Comparison of ENCODE assay signal across 8 mouse cellular contexts in the genomic region with DNA sequence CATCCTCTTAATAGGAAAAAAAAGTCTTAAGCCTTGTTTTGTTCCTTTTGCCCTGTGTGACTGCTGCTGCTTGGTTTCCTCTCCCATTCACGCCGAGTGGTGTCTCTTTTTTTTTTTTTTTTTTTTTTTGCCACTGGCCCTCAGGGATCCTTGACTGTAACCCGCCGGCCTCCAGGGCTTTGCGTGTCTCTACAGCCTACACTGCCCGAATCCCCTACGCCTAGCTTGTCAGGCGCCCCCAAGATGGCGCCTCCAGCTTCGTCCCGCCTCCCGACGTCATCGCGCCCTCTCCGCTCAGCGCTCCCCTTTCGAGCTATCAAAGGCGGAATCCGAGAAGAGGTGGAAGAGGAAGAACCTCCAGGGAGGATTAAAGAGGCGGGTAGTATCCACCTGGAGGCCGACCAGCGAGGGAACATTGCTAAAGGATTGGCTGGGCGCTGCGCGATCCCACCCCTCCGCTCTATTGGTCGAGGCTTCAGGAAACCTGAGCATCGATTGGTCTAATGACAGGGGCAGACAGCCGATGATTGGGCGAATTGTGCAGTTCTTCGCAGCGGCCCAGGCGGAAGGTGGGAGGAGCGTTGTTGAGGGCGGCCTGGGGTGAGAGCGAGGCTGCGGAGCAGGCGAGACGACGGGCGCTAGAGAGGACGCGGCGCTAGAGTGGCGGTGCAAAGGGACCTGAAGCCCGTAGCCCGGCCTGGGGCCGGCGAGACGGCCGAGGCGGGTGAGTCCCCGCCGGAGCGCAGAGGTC. TPM values are rescaled to one million over a fixed set of nuclear protein-coding genes. Genes with fewer than 3 reads are reported as not detected.
DNase-seq lines count a peak whose midpoint lies in the region; ATAC-seq and TF ChIP-seq lines count a peak whose summit lies in the region.

No protein-coding gene starts in this region.

- peaks cover 0 to 20% of the 10 kb centered on the region in 2 experiments; a peak in 2 of 4 replicates for H3K36me3 ChIP-seq in MEL (ENCODE audit: control insufficient read depth in 1 of 2, insufficient read depth in 2 of 2, low read length in 2 of 2)
- peaks cover 25% of the 10 kb centered on the region for H3K36me3 ChIP-seq in forebrain, postnatal 0 days (ENCODE audit: insufficient read depth)
- H3K36me3 ChIP-seq in lung, embryonic 15.5 days = peaks cover 24% of the 10 kb centered on the region

- TF ChIP-seq POLR2A in MEL (IDR thresholded peaks at IDR 0.05; ENCODE audit: control insufficient read depth in 1 of 2, insufficient read depth in 1 of 2, low read depth in 1 of 2, low read length in 2 of 2, poor library complexity in 1 of 2) = peak in 1 of 2 experiments; percentile 88; a peak in 3 of 4 replicates
- TF ChIP-seq POLR2A in cerebellum, adult 2 months (IDR thresholded peaks at IDR 0.05; ENCODE audit: borderline replicate concordance, insufficient read depth, low read length) = peak; percentile 86

- H3K27ac ChIP-seq in MEL (ENCODE audit: control insufficient read depth, low read depth, low read length) = peak overlapping the region; percentile 92
- peak overlapping the region; percentile 75 for H3K27ac ChIP-seq in cerebellum, adult 2 months (ENCODE audit: insufficient read depth, low read length)
- H3K27ac ChIP-seq in forebrain, postnatal 0 days (ENCODE audit: low read depth, low read length) = peak overlapping the region; percentile 93
- H3K27ac ChIP-seq in lung, embryonic 15.5 days = peak overlapping the region; percentile 95

- under 1% methylated on average over 56 of the region's 56 CpGs for WGBS in cerebellum, adult 2 months
- under 1% methylated on average over 56 of the region's 56 CpGs for WGBS in forebrain, postnatal 0 days
- WGBS in lung, embryonic 15.5 days = under 1% methylated on average over 56 of the region's 56 CpGs

- ATAC-seq in forebrain, postnatal 0 days = peak; percentile 96
- ATAC-seq in lung, embryonic 15.5 days (ENCODE audit: borderline replicate concordance, extremely low read depth, low FRiP score, low TSS enrichment) = peak; percentile 96

- 0 out of 4 replicates have a peak, but pooled peaks of 1 of the 2 experiments have one; percentile 10 for TF ChIP-seq EP300 in MEL (IDR thresholded peaks at IDR 0.05; ENCODE audit: low read depth in 1 of 2, low read length in 2 of 2)

- peak overlapping the region; percentile 74 to 83 for H3K4me3 ChIP-seq in MEL (ENCODE audit: control insufficient read depth in 1 of 2, insufficient read depth in 1 of 2, low read depth in 2 of 2, low read length in 2 of 2)
- peak overlapping the region; percentile 88 for H3K4me3 ChIP-seq in cerebellum, adult 2 months (replicated peaks; ENCODE audit: insufficient read depth, low read depth, low read length)
- peak overlapping the region; percentile 82 for H3K4me3 ChIP-seq in forebrain, postnatal 0 days (ENCODE audit: low read depth, low read length)
- H3K4me3 ChIP-seq in lung, embryonic 15.5 days = peak overlapping the region; percentile 81

- no peak for TF ChIP-seq CTCF in MEL (IDR thresholded peaks at IDR 0.05 in 2 of 3, conservative IDR thresholded peaks at IDR 0.05 in 1 of 3; ENCODE audit: control insufficient read depth in 1 of 3, insufficient read depth in 1 of 3, low read depth in 2 of 3, low read length in 3 of 3, poor library complexity in 1 of 3, severe bottlenecking in 1 of 3)
- TF ChIP-seq CTCF in cerebellum, adult 2 months (IDR thresholded peaks at IDR 0.05; ENCODE audit: borderline replicate concordance, insufficient read depth, low read depth, low read length) = no peak
- TF ChIP-seq CTCF in forebrain, postnatal 0 days (IDR thresholded peaks at IDR 0.05; ENCODE audit: low read depth) = peak; percentile 22; the same call in 1 of the 2 replicates

- H3K79me2 ChIP-seq in MEL (ENCODE audit: control insufficient read depth, insufficient read depth, low read length, poor library complexity) = peaks cover 40% of the 10 kb centered on the region

- H3K4me2 ChIP-seq in forebrain, postnatal 0 days (ENCODE audit: low read depth) = peak overlapping the region; percentile 67
- H3K4me2 ChIP-seq in lung, embryonic 15.5 days = peak overlapping the region; percentile 69

- TF ChIP-seq RAD21 in MEL (IDR thresholded peaks at IDR 0.05; ENCODE audit: low read depth, low read length) = no peak

- H3K9me3 ChIP-seq in MEL (replicated peaks; ENCODE audit: insufficient read depth, low read length) = no peaks in the 10 kb centered on the region
- H3K9me3 ChIP-seq in forebrain, postnatal 0 days (ENCODE audit: low read length) = no peaks in the 10 kb centered on the region
- no peaks in the 10 kb centered on the region for H3K9me3 ChIP-seq in lung, embryonic 15.5 days

- H3K27me3 ChIP-seq in MEL (ENCODE audit: control insufficient read depth in 1 of 2, insufficient read depth in 2 of 2, low read length in 2 of 2) = no peaks in the 10 kb centered on the region
- no peaks in the 10 kb centered on the region for H3K27me3 ChIP-seq in cerebellum, adult 2 months (ENCODE audit: control insufficient read depth, insufficient read depth, low read length)
- no peaks in the 10 kb centered on the region for H3K27me3 ChIP-seq in forebrain, postnatal 0 days (ENCODE audit: insufficient read depth, low read length)
- no peaks in the 10 kb centered on the region for H3K27me3 ChIP-seq in lung, embryonic 15.5 days

- peak overlapping the region; percentile 94 for H3K9ac ChIP-seq in MEL (ENCODE audit: control insufficient read depth, low read depth, low read length, poor library complexity, severe bottlenecking)
- H3K9ac ChIP-seq in forebrain, postnatal 0 days = peak overlapping the region; percentile 85
- peak overlapping the region; percentile 87 for H3K9ac ChIP-seq in lung, embryonic 15.5 days

- H3K4me1 ChIP-seq in MEL (ENCODE audit: control insufficient read depth in 1 of 2, insufficient read depth in 2 of 2, low read length in 2 of 2) = peaks cover 9 to 37% of the 10 kb centered on the region in 2 experiments
- peaks cover 18% of the 10 kb centered on the region for H3K4me1 ChIP-seq in cerebellum, adult 2 months (ENCODE audit: control insufficient read depth, insufficient read depth, low read length)
- H3K4me1 ChIP-seq in forebrain, postnatal 0 days (ENCODE audit: insufficient read depth) = peaks cover 18% of the 10 kb centered on the region
- peaks cover 31% of the 10 kb centered on the region for H3K4me1 ChIP-seq in lung, embryonic 15.5 days

- peak; percentile 99 for DNase-seq in MEL (ENCODE audit: low read depth, low spot score)
- DNase-seq in cerebellum, adult 2 months = peak; percentile 97 to 100
- DNase-seq in forebrain, postnatal 0 days = peak; percentile 99
- peak; percentile 97 for DNase-seq in heart, postnatal 4 days
- peak; percentile 99 to 100 for DNase-seq in layer of hippocampus, adult 8-10 months (ENCODE audit: low spot score in 2 of 2)
- DNase-seq in ovary, adult 18-20 months (ENCODE audit: low spot score) = peak; percentile 99
- peak; percentile 98 for DNase-seq in thymus, postnatal 0 days (ENCODE audit: low spot score)

TF ChIP-seq in MEL, 35 proteins besides CTCF, POLR2A, EP300 and RAD21 (continues in another document):
- TF ChIP-seq MEF2A (IDR thresholded peaks at IDR 0.05; ENCODE audit: extremely low read depth, insufficient replicate concordance, low read depth, low read length, poor library complexity, severe bottlenecking) (no peak), MYC (IDR thresholded peaks at IDR 0.05; ENCODE audit: low read depth, low read length) (0 out of 2 replicates have a peak, but pooled peaks have one; percentile 21), UBTF (IDR thresholded peaks at IDR 0.05; ENCODE audit: borderline replicate concordance, insufficient read depth, low read depth, low read length) (0 out of 2 replicates have a peak, but pooled peaks have one; percentile 79), MAX (IDR thresholded peaks at IDR 0.05; ENCODE audit: low read length) (peak; percentile 37; the same call in 1 of the 2 replicates), MYB (IDR thresholded peaks at IDR 0.05; ENCODE audit: low read depth, low read length) (no peak), USF2 (IDR thresholded peaks at IDR 0.05; ENCODE audit: borderline replicate concordance in 1 of 2, insufficient read depth in 1 of 2, low read depth in 1 of 2, low read length in 2 of 2) (no peak), SMC3 (IDR thresholded peaks at IDR 0.05; ENCODE audit: low read depth, low read length) (no peak), JUND (IDR thresholded peaks at IDR 0.05; ENCODE audit: low read depth, low read length) (no peak), ZC3H11A (IDR thresholded peaks at IDR 0.05; ENCODE audit: low read depth, low read length) (no peak), BHLHE40 (IDR thresholded peaks at IDR 0.05; ENCODE audit: borderline replicate concordance, low read depth, low read length) (no peak), GATA1 (IDR thresholded peaks at IDR 0.05; ENCODE audit: low read depth, low read length) (no peak), ELF1 (IDR thresholded peaks at IDR 0.05; ENCODE audit: low read depth, low read length) (peak; percentile 65), USF1 (IDR thresholded peaks at IDR 0.05; ENCODE audit: low read depth, low read length) (peak; percentile 26; the same call in 1 of the 2 replicates)

RNA-seq across cellular contexts. Expression of gene Zfp574, which starts 4.5 kb away (rescaled TPM):
- 15.0 and 16.3 TPM in 2 replicates for total RNA-seq in MEL (2012; rRNA removed)
- 10 to 100 TPM in 1 of 2 experiments, not detected in 1; 30.2 TPM for polyA plus RNA-seq in MEL (2012; ENCODE audit: insufficient read depth in 1 of 2, insufficient read length in 2 of 2, low read depth in 1 of 2, low replicate concordance in 2 of 2, missing spikeins in 1 of 2)
- 44.3 and 45.7 TPM in 2 replicates for polyA plus RNA-seq in cerebellum, adult 2 months (2012; rRNA removed)
- 25.4 and 31.5 TPM in 2 replicates for total RNA-seq in forebrain, postnatal 0 days (2014; rRNA removed)
- 30.6 and 33.0 TPM in 2 replicates for polyA plus RNA-seq in forebrain, postnatal 0 days (2015; fragmentation: Nextera tagmentation; extraction: Ambion mirVana)
- 10 to 100 TPM; 13.5 to 16.3 TPM for total RNA-seq in heart, postnatal 4 days (2021)
- total RNA-seq in layer of hippocampus, adult 8-10 months (2022) = 10 to 100 TPM; 28.0 to 31.0 (median 29.6) TPM
- 29.8 and 30.4 TPM in 2 replicates for polyA plus RNA-seq in lung, embryonic 15.5 days (2015; fragmentation: Nextera tagmentation; extraction: Ambion mirVana)
- 18.1 and 20.8 TPM in 2 replicates for polyA plus RNA-seq in thymus, postnatal 0 days (2015; fragmentation: Nextera tagmentation; extraction: Ambion mirVana)

RNA-seq across cellular contexts. Expression of gene Grik5, which starts 4.7 kb away (rescaled TPM):
- total RNA-seq in MEL (2012; rRNA removed) = 3.5 and 4.6 TPM in 2 replicates
- polyA plus RNA-seq in MEL (2012; ENCODE audit: insufficient read depth in 1 of 2, insufficient read length in 2 of 2, low read depth in 1 of 2, low replicate concordance in 2 of 2, missing spikeins in 1 of 2) = 10 to 100 TPM in 1 of 2 experiments, not detected in 1; 22.0 TPM
- 74.6 and 77.4 TPM in 2 replicates for polyA plus RNA-seq in cerebellum, adult 2 months (2012; rRNA removed)
- total RNA-seq in forebrain, postnatal 0 days (2014; rRNA removed) = 94.1 and 106 TPM in 2 replicates
- polyA plus RNA-seq in forebrain, postnatal 0 days (2015; fragmentation: Nextera tagmentation; extraction: Ambion mirVana) = 10.2 and 15.8 TPM in 2 replicates
- total RNA-seq in heart, postnatal 4 days (2021) = 10 to 100 TPM; 14.0 to 15.7 TPM
- 100 to 1,000 TPM; 206 to 235 (median 220) TPM for total RNA-seq in layer of hippocampus, adult 8-10 months (2022)
- 3.8 and 4.2 TPM in 2 replicates for polyA plus RNA-seq in lung, embryonic 15.5 days (2015; fragmentation: Nextera tagmentation; extraction: Ambion mirVana)
- 0.80 and 1.2 TPM in 2 replicates for polyA plus RNA-seq in thymus, postnatal 0 days (2015; fragmentation: Nextera tagmentation; extraction: Ambion mirVana)

Comparison
In these comparisons a context has a peak if more than half of its experiments do, and no peak if none do; other contexts are left out.
1. Peak in every context shown above with its lines: DNase-seq, ATAC-seq, H3K4me3 ChIP-seq and H3K27ac ChIP-seq.